Mouse (Mus musculus) stomach, embryonic 16.5 days (tissue): ENCODE results near the gene Cldn24. TPM values are rescaled to one million over a fixed set of nuclear protein-coding genes. Genes with fewer than 3 reads are reported as not detected.

Source experiments
- ATAC-seq: fragments of 200-750 bp; cut with Nextera tagmentation; 2 replicates; pipeline ENCODE4 v1.8.0; 2017; ENCODE audit warnings: moderate number of reproducible peaks, moderate TSS enrichment; ENCODE audit not compliant: insufficient read depth, low FRiP score
- H3K27ac ChIP-seq: fragments of 300-500 bp; sonication (generic); 2 replicates; pipeline ENCODE4 v1.5.1; 2014; ENCODE audit warnings: low read length
- H3K27me3 ChIP-seq: fragments of 300-500 bp; sonication (generic); 2 replicates; pipeline ENCODE4 v1.6.1; 2014; ENCODE audit warnings: low read length, control low read depth, mixed read lengths; ENCODE audit not compliant: control insufficient read depth, insufficient read depth
- H3K36me3 ChIP-seq: fragments of 300-500 bp; sonication (generic); 2 replicates; pipeline ENCODE4 v1.6.1; 2014; ENCODE audit warnings: low read length; ENCODE audit not compliant: control insufficient read depth, insufficient read depth
- H3K4me1 ChIP-seq: fragments of 300-500 bp; sonication (generic); 2 replicates; pipeline ENCODE4 v1.6.1; 2014; ENCODE audit warnings: low read length, control low read depth, mixed read lengths; ENCODE audit not compliant: control insufficient read depth, insufficient read depth
- H3K4me2 ChIP-seq: fragments of 300-500 bp; sonication (generic); 2 replicates; pipeline ENCODE4 v1.6.1; 2014; ENCODE audit warnings: low read depth, low read length, mixed read lengths
- H3K4me3 ChIP-seq: fragments of 300-500 bp; sonication (generic); replicated peaks from 2 replicates; pipeline ENCODE4 v1.5.1; 2014; ENCODE audit warnings: mild to moderate bottlenecking, low read length
- H3K9ac ChIP-seq: fragments of 300-500 bp; sonication (generic); 2 replicates; pipeline ENCODE4 v1.6.1; 2014; ENCODE audit warnings: low read length
- H3K9me3 ChIP-seq: fragments of 300-500 bp; sonication (generic); replicated peaks from 2 replicates; pipeline ENCODE4 v1.6.1; 2016; ENCODE audit warnings: low read length, control low read depth; ENCODE audit not compliant: control insufficient read depth
- WGBS: fragments of 180-500 bp; shearing (Covaris S2); extraction: QIAGEN DNeasy Blood & Tissue Kit; methylation state at CpG from one replicate; pipeline ENCODE4 v1.1.7; 2014; 5-methylcytosine and 5-hydroxymethylcytosine counted together
- polyA plus RNA-seq: library from polyadenylated mRNA; unstranded; fragments of >200 nt; fragmentation: Nextera tagmentation; extraction: Ambion mirVana; gene quantifications from 2 replicates; pipeline ENCODE4 v1.2.1, GENCODE M21; 2015

Cldn24 gene
- polyA plus RNA-seq, 1 experiment from 2014 or later: not detected

- H3K9me3 ChIP-seq: no peaks in the 10 kb centered on the region
- no peaks in the 10 kb centered on the region for H3K4me1 ChIP-seq
- 24% methylated on average over 8 of the region's 8 CpGs for WGBS
- H3K4me3 ChIP-seq: no peak overlapping the region
- no peak overlapping the region for H3K4me2 ChIP-seq
- H3K27ac ChIP-seq: no peak overlapping the region
- no peaks in the 10 kb centered on the region for H3K27me3 ChIP-seq
- H3K36me3 ChIP-seq: peaks cover 16% of the 10 kb centered on the region; the same call in 1 of the 2 replicates
- ATAC-seq: no peak; the same call in 1 of the 2 replicates
- H3K9ac ChIP-seq: no peak overlapping the region
These were observed 45.1 kb downstream of the Cldn24 start for GRCm38 (mm10) chr8:47867067-47867466.

Other genes starting within 250 kb of the Cldn24 start
- 7.6 and 9.5 TPM in 2 replicates for gene Ing2, start 146.6 kb upstream of the Cldn24 start, polyA plus RNA-seq
- gene Cdkn2aip, start 108.2 kb upstream of the Cldn24 start, polyA plus RNA-seq: 18.6 and 18.8 TPM in 2 replicates
- not detected in 2 replicates for gene Cldn22, start 2.3 kb downstream of the Cldn24 start, polyA plus RNA-seq
- gene Wwc2, start 168.8 kb downstream of the Cldn24 start, polyA plus RNA-seq: 7.2 and 8.0 TPM in 2 replicates